Mouse (Mus musculus) liver, postnatal 0 days (tissue): ENCODE measurements around the gene Zyx. TPM values are rescaled to one million over a fixed set of nuclear protein-coding genes. Genes with fewer than 3 reads are reported as not detected.

ENCODE experiments used
- ATAC-seq: fragments of 200-750 bp; cut with Nextera tagmentation; 2 replicates; pipeline ENCODE4 v1.8.0; 2017; ENCODE audit warnings: mild to moderate bottlenecking, moderate library complexity
- DNase-seq: peaks from one replicate; pipeline ENCODE4 v3.0.0-alpha.2; 2016
- H3K27ac ChIP-seq: fragments of 300-500 bp; sonication (generic); 2 replicates; pipeline ENCODE4 v1.5.1; 2014; ENCODE audit warnings: antibody characterized with exemption, moderate library complexity, mild to moderate bottlenecking, low read depth
- H3K27me3 ChIP-seq: fragments of 300-500 bp; sonication (generic); 2 replicates; pipeline ENCODE4 v1.6.1; 2014; ENCODE audit warnings: low read length, control low read depth, mixed read lengths; ENCODE audit not compliant: insufficient read depth
- H3K36me3 ChIP-seq: fragments of 300-500 bp; sonication (generic); replicated peaks from 2 replicates; pipeline ENCODE4 v1.6.1; 2014; ENCODE audit warnings: mild to moderate bottlenecking, control low read depth, low read length, moderate library complexity, mixed read lengths; ENCODE audit not compliant: insufficient read depth
- H3K4me1 ChIP-seq: fragments of 300-500 bp; sonication (generic); 2 replicates; pipeline ENCODE4 v1.6.1; 2014; ENCODE audit warnings: antibody characterized with exemption, mild to moderate bottlenecking, control low read depth; ENCODE audit not compliant: insufficient read depth
- H3K4me2 ChIP-seq: fragments of 300-500 bp; sonication (generic); 2 replicates; pipeline ENCODE4 v1.6.1; 2014; ENCODE audit warnings: low read depth, mild to moderate bottlenecking, low read length, moderate library complexity, mixed read lengths
- H3K4me3 ChIP-seq: fragments of 300-500 bp; sonication (generic); 2 replicates; pipeline ENCODE4 v1.5.1; 2014; ENCODE audit warnings: low read depth, low read length
- H3K9ac ChIP-seq: fragments of 300-500 bp; sonication (generic); replicated peaks from 2 replicates; pipeline ENCODE4 v1.6.1; 2014; ENCODE audit warnings: mild to moderate bottlenecking, moderate library complexity
- H3K9me3 ChIP-seq: fragments of 300-500 bp; sonication (generic); 2 replicates; pipeline ENCODE4 v1.6.1; 2016; ENCODE audit warnings: mild to moderate bottlenecking, control low read depth, low read length, mixed read lengths
- CTCF ChIP-seq: sonication (generic); IDR thresholded peaks from 2 replicates; pipeline ENCODE4 v1.5.1; 2016; ENCODE audit warnings: antibody characterized with exemption, low read depth
- EP300 ChIP-seq: IDR thresholded peaks from 2 replicates; pipeline ENCODE4 v1.6.1; 2016; ENCODE audit warnings: antibody characterized with exemption, low read depth, mild to moderate bottlenecking
- WGBS: fragments of 180-500 bp; shearing (Covaris S2); extraction: QIAGEN DNeasy Blood & Tissue Kit; methylation state at CpG from one replicate; pipeline ENCODE4 v1.1.7; 2014; ENCODE audit not compliant: insufficient replicate concordance; 5-methylcytosine and 5-hydroxymethylcytosine counted together
- polyA plus RNA-seq: library from polyadenylated mRNA; unstranded; fragments of >200 nt; fragmentation: Nextera tagmentation; extraction: Ambion mirVana; gene quantifications from 2 replicates; pipeline ENCODE4 v1.2.1, GENCODE M21; 2015

The Zyx gene
- polyA plus RNA-seq, 1 experiment from 2014 or later, result 55.3 TPM

DNA sequence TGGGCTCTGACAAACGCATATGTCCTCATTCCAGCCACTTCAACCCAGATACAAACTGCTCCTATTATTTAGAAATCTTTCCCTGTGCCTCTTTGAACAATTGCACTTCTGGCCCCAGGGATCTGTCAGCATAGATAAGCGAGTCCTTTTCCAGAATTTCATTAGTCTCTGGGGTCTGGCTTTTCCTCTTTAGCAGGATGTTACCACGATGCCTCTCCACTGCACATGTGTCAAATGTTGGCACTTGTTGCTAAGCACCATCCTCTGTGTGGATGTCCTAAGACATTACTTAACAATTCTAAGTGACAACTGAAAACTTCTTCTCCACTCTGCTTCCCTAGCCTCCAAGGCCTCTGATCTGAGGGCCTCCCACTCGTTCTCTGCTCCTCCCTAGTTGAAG is 26.6 kb downstream of the Zyx start:
- 42% methylated on average over 4 of the region's 4 CpGs for WGBS

DNA sequence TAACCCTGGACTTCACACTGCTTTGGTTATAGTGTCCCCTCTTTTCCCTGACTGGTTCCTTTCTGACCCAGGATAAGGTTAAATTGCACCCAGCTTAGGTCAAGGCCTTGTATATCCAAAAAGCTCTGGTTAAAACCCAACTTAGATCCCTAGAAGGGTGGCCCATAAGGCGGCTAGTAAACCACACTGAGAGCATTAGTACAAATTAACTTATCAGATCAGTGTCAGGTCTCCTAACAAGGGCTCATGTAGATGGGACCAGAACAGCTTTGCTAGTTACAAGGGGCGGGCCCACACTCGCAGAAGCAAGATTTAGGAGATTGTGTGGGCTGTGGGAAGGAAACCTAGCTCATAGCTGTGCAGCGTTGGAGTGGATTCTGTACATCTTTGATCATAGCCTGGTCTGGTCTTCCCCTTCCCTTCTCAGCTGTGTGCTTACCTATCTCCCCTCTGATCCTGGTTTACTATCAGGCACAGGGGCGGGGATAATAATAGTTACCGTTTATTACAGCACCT is 27.1 kb downstream of the Zyx start:
- ATAC-seq (no peak), DNase-seq (no peak)
- Histone ChIP-seq H3K9ac (0 out of 2 replicates have a peak overlapping the region, but pooled peaks have one; percentile 7), H3K36me3 (no peaks in the 10 kb centered on the region), H3K4me3 (no peak overlapping the region), H3K4me2 (no peak overlapping the region), H3K27me3 (no peaks in the 10 kb centered on the region), H3K9me3 (no peaks in the 10 kb centered on the region), H3K27ac (no peak overlapping the region), H3K4me1 (peaks cover 18% of the 10 kb centered on the region)
- TF ChIP-seq EP300, result no peak
- TF ChIP-seq CTCF, result no peak
- WGBS, result 55% methylated on average over 6 of the region's 6 CpGs

More for the DNA sequence above, 26.6 kb downstream of the Zyx start:
- no peak overlapping the region; the same call in 1 of the 2 replicates for H3K27ac ChIP-seq
- H3K9me3 ChIP-seq, result no peaks in the 10 kb centered on the region
- H3K4me1 ChIP-seq, result peaks cover 23% of the 10 kb centered on the region
- no peak overlapping the region for H3K4me3 ChIP-seq
- no peak for TF ChIP-seq EP300
- no peak for TF ChIP-seq CTCF
- no peaks in the 10 kb centered on the region for H3K27me3 ChIP-seq
- H3K9ac ChIP-seq, result 0 out of 2 replicates have a peak overlapping the region, but pooled peaks have one; percentile 7
- no peaks in the 10 kb centered on the region for H3K36me3 ChIP-seq
- no peak for ATAC-seq
- no peak for DNase-seq
- no peak overlapping the region for H3K4me2 ChIP-seq

DNA sequence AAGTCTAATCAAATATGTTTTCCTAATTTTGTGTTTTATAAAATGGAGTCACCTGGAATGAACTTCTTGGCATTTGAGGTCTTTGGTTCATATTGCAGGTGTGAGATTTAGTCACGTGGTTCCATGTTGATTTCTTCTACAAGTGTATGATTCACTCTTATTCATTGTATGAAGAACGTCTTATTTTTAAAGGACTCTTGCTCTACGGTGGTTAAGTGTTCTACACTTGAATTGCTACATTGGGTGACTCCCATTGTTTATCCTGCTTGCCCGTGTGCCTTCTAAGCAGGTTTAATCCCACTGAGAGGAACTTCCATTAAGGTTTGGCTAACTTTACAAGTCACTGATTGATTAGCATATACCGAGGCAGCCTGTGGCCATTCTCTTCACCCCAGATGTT is 27.9 kb downstream of the Zyx start:
- peaks cover 16% of the 10 kb centered on the region for H3K4me1 ChIP-seq
- H3K27me3 ChIP-seq, result no peaks in the 10 kb centered on the region
- no peak overlapping the region for H3K4me3 ChIP-seq
- no peak overlapping the region for H3K27ac ChIP-seq
- no peak for DNase-seq
- no peaks in the 10 kb centered on the region for H3K9me3 ChIP-seq
- TF ChIP-seq EP300 (no peak), CTCF (no peak)
- no peak overlapping the region for H3K4me2 ChIP-seq
- 74% methylated on average over 5 of the region's 5 CpGs for WGBS
- ATAC-seq, result no peak
- no peak overlapping the region for H3K9ac ChIP-seq
- H3K36me3 ChIP-seq, result no peaks in the 10 kb centered on the region

DNA sequence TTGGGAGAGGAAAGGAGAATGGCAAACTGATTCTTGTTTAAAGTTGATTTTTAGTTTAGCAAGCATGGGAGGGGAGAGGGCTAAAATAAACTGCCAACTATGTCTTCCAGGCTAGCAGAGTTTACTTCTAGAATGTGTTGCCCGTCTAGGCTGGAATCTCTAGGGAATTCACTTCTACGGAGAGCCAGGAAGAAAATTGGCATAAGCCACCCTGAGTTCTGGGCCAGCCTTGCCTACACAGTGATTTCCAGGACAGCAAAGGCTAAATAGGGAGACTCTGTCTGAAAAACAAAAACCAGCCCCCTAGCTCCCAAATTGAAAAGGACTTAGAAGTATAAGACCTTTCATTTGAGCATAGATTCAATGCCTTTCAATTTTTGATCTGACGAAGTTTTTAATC is 30.1 kb downstream of the Zyx start:
- peaks cover 4% of the 10 kb centered on the region; the same call in 1 of the 2 replicates for H3K4me1 ChIP-seq
- H3K27me3 ChIP-seq, result no peaks in the 10 kb centered on the region
- ATAC-seq (no peak), DNase-seq (no peak)
- H3K9ac ChIP-seq, result no peak overlapping the region
- no peak for TF ChIP-seq EP300
- no peak for TF ChIP-seq CTCF
- no peaks in the 10 kb centered on the region for H3K36me3 ChIP-seq
- no peak overlapping the region for H3K4me2 ChIP-seq
- H3K27ac ChIP-seq, result no peak overlapping the region
- no peak overlapping the region for H3K4me3 ChIP-seq
- no peaks in the 10 kb centered on the region for H3K9me3 ChIP-seq
- whole genome bisulfite sequencing, result 59% methylated on average over 3 of the region's 3 CpGs

DNA sequence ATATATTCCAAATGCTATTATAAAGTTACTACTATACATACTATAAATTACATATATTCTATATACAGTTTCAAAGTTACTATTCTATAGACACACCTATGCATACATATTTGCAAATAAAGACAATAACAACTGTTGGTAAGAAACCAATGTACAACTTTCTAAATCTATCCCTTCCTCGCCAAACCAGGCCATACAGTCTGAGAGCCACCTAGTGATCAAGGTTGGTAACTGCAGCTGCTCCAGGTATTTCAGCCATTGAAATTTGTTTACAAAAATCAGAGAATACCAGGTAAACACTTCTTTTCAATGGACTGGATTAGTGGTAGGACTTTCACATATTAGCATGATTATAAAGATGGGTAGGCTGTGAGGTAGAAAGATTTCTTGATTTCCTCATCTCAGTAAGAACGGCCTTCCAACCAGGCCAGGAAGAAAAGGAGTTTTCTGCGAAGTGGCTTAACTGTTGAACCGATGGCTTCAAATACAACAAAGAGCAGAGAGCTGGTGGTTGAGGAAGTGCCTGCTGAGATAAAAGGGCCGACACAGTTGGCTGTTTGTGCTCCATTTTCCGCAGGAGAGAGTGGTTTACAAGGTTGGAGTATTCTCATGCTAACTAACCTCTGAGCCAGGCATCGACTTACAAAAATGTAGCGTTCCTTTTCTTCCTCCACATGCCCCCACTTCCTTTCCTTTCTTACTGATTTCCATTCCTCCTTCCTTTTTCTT is 31.1 kb downstream of the Zyx start:
- no peak overlapping the region for H3K9ac ChIP-seq
- H3K4me2 ChIP-seq, result no peak overlapping the region
- no peaks in the 10 kb centered on the region for H3K27me3 ChIP-seq
- WGBS, result 32% methylated on average over 8 of the region's 8 CpGs
- no peaks in the 10 kb centered on the region for H3K36me3 ChIP-seq
- no peak overlapping the region for H3K4me3 ChIP-seq
- TF ChIP-seq CTCF, result peak; percentile 85
- TF ChIP-seq EP300, result no peak
- H3K4me1 ChIP-seq, result no peaks in the 10 kb centered on the region; the same call in 1 of the 2 replicates
- DNase-seq (peak; percentile 39), ATAC-seq (no peak)
- no peaks in the 10 kb centered on the region for H3K9me3 ChIP-seq
- no peak overlapping the region for H3K27ac ChIP-seq

DNA sequence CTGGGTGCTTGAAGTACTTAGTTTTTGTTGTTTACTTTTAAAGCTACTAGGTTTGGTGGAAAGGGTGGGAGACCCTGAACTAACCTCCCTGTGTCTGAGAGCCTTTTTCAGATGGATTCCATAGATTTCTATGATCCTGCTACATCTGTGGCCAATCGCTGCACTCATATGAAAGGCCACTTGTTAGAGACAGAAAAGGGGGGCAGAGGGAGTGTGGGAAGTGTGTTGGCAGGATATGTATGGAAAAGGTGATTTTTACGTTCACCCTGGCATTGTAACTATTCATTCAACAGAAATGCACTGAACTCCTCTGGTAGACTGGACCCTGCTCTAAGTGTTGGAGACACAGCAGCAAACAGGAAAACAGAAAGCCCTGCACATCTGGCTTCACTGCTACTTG is 31.8 kb downstream of the Zyx start:
- H3K27me3 ChIP-seq, result no peaks in the 10 kb centered on the region
- no peaks in the 10 kb centered on the region; the same call in 1 of the 2 replicates for H3K4me1 ChIP-seq
- H3K27ac ChIP-seq, result no peak overlapping the region
- TF ChIP-seq EP300 (no peak), CTCF (no peak)
- no peaks in the 10 kb centered on the region for H3K36me3 ChIP-seq
- DNase-seq (no peak), ATAC-seq (no peak)
- no peaks in the 10 kb centered on the region for H3K9me3 ChIP-seq
- no peak overlapping the region for H3K4me3 ChIP-seq
- H3K4me2 ChIP-seq, result no peak overlapping the region
- H3K9ac ChIP-seq, result no peak overlapping the region
- WGBS, result 71% methylated on average over 2 of the region's 2 CpGs
